Mouse (Mus musculus) adrenal gland, adult 10 weeks (tissue): Measurements from ENCODE around the gene Olfr1170. TPM values are rescaled to one million over a fixed set of nuclear protein-coding genes. Genes with fewer than 3 reads are reported as not detected.

Source experiments
- polyA plus RNA-seq: library from polyadenylated mRNA; stranded (reverse); fragments of 350-450 nt; fragmentation: Illumina TruSeq; extraction: RNeasy Lipid Tissue Mini Kit (QIAGEN cat#74804); gene quantifications from one replicate; pipeline ENCODE4 v1.2.3, GENCODE M21; 2014; ENCODE audit warnings: low read depth, low replicate concordance

Gene Olfr1170
- not detected for polyA plus RNA-seq

DNA sequence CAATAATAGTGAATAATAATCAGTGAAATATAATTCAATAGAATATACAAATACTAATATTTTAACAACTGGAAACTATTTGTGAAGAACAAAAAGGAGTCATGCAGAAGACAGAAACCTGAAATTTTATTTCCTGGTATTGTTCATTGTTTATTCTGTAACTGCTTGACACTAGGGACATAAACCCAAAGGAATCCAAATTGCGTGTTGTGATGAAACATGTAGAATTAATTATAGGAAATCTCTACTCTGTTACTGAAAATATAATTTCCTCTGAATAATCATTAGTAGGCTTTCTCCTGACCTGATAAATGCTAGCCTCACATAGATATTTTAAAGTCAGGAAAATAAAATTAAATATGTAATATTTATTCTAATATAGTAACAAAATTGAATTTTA, at the start of gene Olfr1170:
Gene Olfr1170 (minus strand): TSS at position 101 of the 400 bp plus-strand sequence.

DNA sequence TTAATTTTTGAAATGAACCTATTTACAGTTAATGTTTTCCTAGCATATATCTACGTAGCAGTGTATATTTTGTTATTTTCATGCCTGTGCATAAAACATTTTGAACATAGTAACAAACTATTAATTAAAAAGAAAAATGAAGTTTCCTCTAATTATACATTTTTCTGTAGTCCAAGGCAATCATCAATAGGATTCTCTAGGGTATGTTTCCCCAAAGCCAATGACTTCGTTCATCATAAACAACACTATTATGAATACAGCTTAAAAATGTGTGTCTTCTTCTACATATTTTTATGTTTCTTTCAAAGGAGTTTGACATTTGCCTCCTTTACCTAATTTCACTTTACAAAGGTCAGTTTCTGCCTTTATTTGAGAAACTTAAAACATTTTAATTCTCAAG, 46.6 kb downstream of the Olfr1170 start, which contains the start of gene Olfr1168:
Gene Olfr1168 (plus strand): TSS at position 301 of the 400 bp plus-strand sequence.

Other genes starting within 250 kb of the Olfr1170 start
- not detected for gene Olfr1158, start 238.2 kb downstream of the Olfr1170 start, polyA plus RNA-seq
- not detected for gene Olfr1160, start 220.1 kb downstream of the Olfr1170 start, polyA plus RNA-seq
- not detected for gene Olfr1161, start 205.6 kb downstream of the Olfr1170 start, polyA plus RNA-seq
- gene Olfr73, start 190.6 kb downstream of the Olfr1170 start, polyA plus RNA-seq = not detected
- not detected for gene Olfr1162, start 177.2 kb downstream of the Olfr1170 start, polyA plus RNA-seq
- not detected for gene Olfr1163, start 156.5 kb downstream of the Olfr1170 start, polyA plus RNA-seq
- not detected for gene Olfr1164, start 134.4 kb downstream of the Olfr1170 start, polyA plus RNA-seq
- not detected for gene Olfr1166, start 100.1 kb downstream of the Olfr1170 start, polyA plus RNA-seq
- not detected for gene Olfr1167, start 73.1 kb downstream of the Olfr1170 start, polyA plus RNA-seq
- not detected for gene Olfr1168, start 46.5 kb downstream of the Olfr1170 start, polyA plus RNA-seq
- not detected for gene Olfr1173, start 51.5 kb upstream of the Olfr1170 start, polyA plus RNA-seq
- not detected for gene Olfr1174-ps, start 86.8 kb upstream of the Olfr1170 start, polyA plus RNA-seq
- not detected for gene Olfr1175-ps, start 98.9 kb upstream of the Olfr1170 start, polyA plus RNA-seq
- not detected for gene Olfr1176, start 108.4 kb upstream of the Olfr1170 start, polyA plus RNA-seq
- not detected for gene Olfr1177-ps, start 118.2 kb upstream of the Olfr1170 start, polyA plus RNA-seq
- not detected for gene Olfr1178, start 158.7 kb upstream of the Olfr1170 start, polyA plus RNA-seq
- not detected for gene Olfr1179, start 178.1 kb upstream of the Olfr1170 start, polyA plus RNA-seq
- not detected for gene Olfr1180, start 190.8 kb upstream of the Olfr1170 start, polyA plus RNA-seq
- not detected for gene Olfr1181, start 197.8 kb upstream of the Olfr1170 start, polyA plus RNA-seq
- not detected for gene Gm13757, start 220.8 kb upstream of the Olfr1170 start, polyA plus RNA-seq
- gene Olfr1183, start 226.5 kb upstream of the Olfr1170 start, polyA plus RNA-seq = not detected